Mouse (Mus musculus): ENCODE results near the gene Tmod3. TPM values are rescaled to one million over a fixed set of nuclear protein-coding genes. Genes with fewer than 3 reads are reported as not detected.
"Not testable (repeated sequence)": the region's sequence is repeated elsewhere in the genome, so short reads cannot be mapped to it uniquely, and the experiment has no call there.

The Tmod3 gene
- polyA plus RNA-seq, 1 experiment from 2014 or later: 85.3 TPM

- Histone ChIP-seq H3K27me3 (no peaks in the 10 kb centered on the region), H3K4me3 (no peak overlapping the region), H3K4me1 (replicated peaks) (no peaks in the 10 kb centered on the region), H3K9me3 (no peaks in the 10 kb centered on the region), H3K36me3 (peaks cover 12% of the 10 kb centered on the region), H3K27ac (no peak overlapping the region), H3K4me2 (no peak overlapping the region), H3K9ac (no peak overlapping the region)
- no peak for ATAC-seq (ENCODE audit: low FRiP score)
- 95% methylated on average over 8 of the region's 8 CpGs for WGBS
These were observed 38.5 kb downstream of the Tmod3 start for GRCm38 (mm10) chr9:75520940-75521339.

- ATAC-seq (ENCODE audit: low FRiP score): no peak
- no peak overlapping the region for H3K9ac ChIP-seq
- no peak overlapping the region for H3K4me2 ChIP-seq
- peaks cover 20% of the 10 kb centered on the region for H3K36me3 ChIP-seq
- H3K27ac ChIP-seq: no peak overlapping the region
- H3K9me3 ChIP-seq: no peaks in the 10 kb centered on the region
- H3K4me3 ChIP-seq: no peak overlapping the region
- H3K4me1 ChIP-seq (replicated peaks): no peaks in the 10 kb centered on the region
- 71% methylated on average over 3 of the region's 3 CpGs for WGBS
- H3K27me3 ChIP-seq: no peaks in the 10 kb centered on the region
These were observed 41.7 kb downstream of the Tmod3 start for GRCm38 (mm10) chr9:75517751-75518150.

GRCm38 (mm10) chr9:75515464-75516113 is 43.9 kb downstream of the Tmod3 start:
- Histone ChIP-seq H3K27ac (no peak overlapping the region), H3K9ac (no peak overlapping the region), H3K4me2 (no peak overlapping the region), H3K27me3 (no peaks in the 10 kb centered on the region), H3K9me3 (no peaks in the 10 kb centered on the region), H3K4me1 (replicated peaks) (peaks cover 4% of the 10 kb centered on the region; the same call in 1 of the 2 replicates), H3K36me3 (peaks cover 16% of the 10 kb centered on the region), H3K4me3 (no peak overlapping the region)
- WGBS: 66% methylated on average over 12 of the region's 12 CpGs
- ATAC-seq (ENCODE audit: low FRiP score): peak; percentile 86; the same call in 1 of the 2 replicates

GRCm38 (mm10) chr9:75511236-75511939 is 48.1 kb downstream of the Tmod3 start:
- Histone ChIP-seq H3K4me3 (no peak overlapping the region), H3K4me2 (no peak overlapping the region), H3K9me3 (no peaks in the 10 kb centered on the region), H3K9ac (no peak overlapping the region), H3K4me1 (replicated peaks) (peaks cover 4% of the 10 kb centered on the region; the same call in 1 of the 2 replicates), H3K36me3 (peaks cover 54% of the 10 kb centered on the region), H3K27ac (peak overlapping the region; percentile 66), H3K27me3 (no peaks in the 10 kb centered on the region)
- 68% methylated on average over 8 of the region's 8 CpGs for WGBS
- ATAC-seq (ENCODE audit: low FRiP score): no peak

- no peak overlapping the region for H3K4me3 ChIP-seq
- H3K27me3 ChIP-seq: no peaks in the 10 kb centered on the region
- H3K4me1 ChIP-seq (replicated peaks): no peaks in the 10 kb centered on the region
- 98% methylated on average over 6 of the region's 6 CpGs for WGBS
- H3K27ac ChIP-seq: no peak overlapping the region
- no peak for ATAC-seq (ENCODE audit: low FRiP score)
- H3K9ac ChIP-seq: no peak overlapping the region
- H3K36me3 ChIP-seq: peaks cover 77% of the 10 kb centered on the region
- no peak overlapping the region for H3K4me2 ChIP-seq
- no peaks in the 10 kb centered on the region for H3K9me3 ChIP-seq
These were observed 55.1 kb downstream of the Tmod3 start for GRCm38 (mm10) chr9:75504311-75504710.

- WGBS: 95% methylated on average over 7 of the region's 7 CpGs
- ATAC-seq (ENCODE audit: low FRiP score): no peak
- H3K9me3 ChIP-seq: no peaks in the 10 kb centered on the region
- H3K9ac ChIP-seq: no peak overlapping the region
- H3K4me1 ChIP-seq (replicated peaks): no peaks in the 10 kb centered on the region
- H3K4me3 ChIP-seq: no peak overlapping the region
- no peak overlapping the region for H3K27ac ChIP-seq
- no peaks in the 10 kb centered on the region for H3K27me3 ChIP-seq
- H3K4me2 ChIP-seq: no peak overlapping the region
- H3K36me3 ChIP-seq: peaks cover 58% of the 10 kb centered on the region
These were observed 60.9 kb downstream of the Tmod3 start for GRCm38 (mm10) chr9:75498571-75498970.

- Histone ChIP-seq H3K27me3 (no peaks in the 10 kb centered on the region), H3K9me3 (no peaks in the 10 kb centered on the region), H3K4me1 (replicated peaks) (no peaks in the 10 kb centered on the region), H3K9ac (no peak overlapping the region), H3K4me3 (no peak overlapping the region), H3K4me2 (no peak overlapping the region), H3K36me3 (peaks cover 37% of the 10 kb centered on the region), H3K27ac (no peak overlapping the region)
- WGBS: 85% methylated on average over 10 of the region's 10 CpGs
- no peak for ATAC-seq (ENCODE audit: low FRiP score)
These were observed 63.5 kb downstream of the Tmod3 start for GRCm38 (mm10) chr9:75495945-75496344.

GRCm38 (mm10) chr9:75494407-75495005 is 65.0 kb downstream of the Tmod3 start:
- Histone ChIP-seq H3K4me2 (no peak overlapping the region), H3K27me3 (no peaks in the 10 kb centered on the region), H3K4me3 (no peak overlapping the region), H3K36me3 (peaks cover 29% of the 10 kb centered on the region), H3K9me3 (no peaks in the 10 kb centered on the region), H3K9ac (no peak overlapping the region), H3K4me1 (replicated peaks) (no peaks in the 10 kb centered on the region), H3K27ac (no peak overlapping the region)
- no peak for ATAC-seq (ENCODE audit: low FRiP score)
- 86% methylated on average over 9 of the region's 9 CpGs for WGBS

- 97% methylated on average over 7 of the region's 7 CpGs for WGBS
- not testable (repeated sequence) for H3K4me3 ChIP-seq; ATAC-seq (ENCODE audit: low FRiP score); H3K4me1 ChIP-seq (replicated peaks); H3K4me2 ChIP-seq; H3K27ac ChIP-seq; H3K27me3 ChIP-seq; H3K9ac ChIP-seq; H3K9me3 ChIP-seq
- peaks cover 12% of the 10 kb centered on the region for H3K36me3 ChIP-seq
These were observed 71.2 kb downstream of the Tmod3 start for GRCm38 (mm10) chr9:75488255-75488654.

- Histone ChIP-seq H3K27ac (no peak overlapping the region), H3K36me3 (peaks cover 21% of the 10 kb centered on the region), H3K9me3 (no peaks in the 10 kb centered on the region), H3K9ac (no peak overlapping the region), H3K27me3 (no peaks in the 10 kb centered on the region), H3K4me1 (replicated peaks) (no peaks in the 10 kb centered on the region), H3K4me3 (no peak overlapping the region), H3K4me2 (no peak overlapping the region)
- ATAC-seq (ENCODE audit: low FRiP score): no peak
- WGBS: 86% methylated on average over 6 of the region's 6 CpGs
These were observed 74.2 kb downstream of the Tmod3 start for GRCm38 (mm10) chr9:75485231-75485630.

- Histone ChIP-seq H3K27me3 (no peaks in the 10 kb centered on the region), H3K36me3 (peaks cover 21% of the 10 kb centered on the region), H3K4me3 (no peak overlapping the region), H3K4me1 (replicated peaks) (no peaks in the 10 kb centered on the region), H3K27ac (no peak overlapping the region), H3K4me2 (no peak overlapping the region), H3K9ac (no peak overlapping the region), H3K9me3 (no peaks in the 10 kb centered on the region)
- ATAC-seq (ENCODE audit: low FRiP score): no peak
- WGBS: 89% methylated on average over 5 of the region's 5 CpGs
These were observed 78.9 kb downstream of the Tmod3 start for GRCm38 (mm10) chr9:75480536-75481075.

- H3K4me2 ChIP-seq: no peak overlapping the region
- H3K9ac ChIP-seq: no peak overlapping the region
- peaks cover 19% of the 10 kb centered on the region for H3K36me3 ChIP-seq
- H3K27ac ChIP-seq: no peak overlapping the region
- no peak overlapping the region for H3K4me3 ChIP-seq
- no peaks in the 10 kb centered on the region for H3K9me3 ChIP-seq
- no peak for ATAC-seq (ENCODE audit: low FRiP score)
- WGBS: 62% methylated on average over 8 of the region's 8 CpGs
- H3K4me1 ChIP-seq (replicated peaks): no peaks in the 10 kb centered on the region
- no peaks in the 10 kb centered on the region for H3K27me3 ChIP-seq
These were observed 80.2 kb downstream of the Tmod3 start for GRCm38 (mm10) chr9:75479106-75479725.

All from hindbrain, embryonic 13.5 days (tissue).